Mouse (Mus musculus): ENCODE measurements around the gene Nemp1. TPM values are rescaled to one million over a fixed set of nuclear protein-coding genes. Genes with fewer than 3 reads are reported as not detected.

Nemp1 gene
- polyA plus RNA-seq (2015; fragmentation: Nextera tagmentation; extraction: Ambion mirVana) = 5.0 and 6.3 TPM in 2 replicates

DNA sequence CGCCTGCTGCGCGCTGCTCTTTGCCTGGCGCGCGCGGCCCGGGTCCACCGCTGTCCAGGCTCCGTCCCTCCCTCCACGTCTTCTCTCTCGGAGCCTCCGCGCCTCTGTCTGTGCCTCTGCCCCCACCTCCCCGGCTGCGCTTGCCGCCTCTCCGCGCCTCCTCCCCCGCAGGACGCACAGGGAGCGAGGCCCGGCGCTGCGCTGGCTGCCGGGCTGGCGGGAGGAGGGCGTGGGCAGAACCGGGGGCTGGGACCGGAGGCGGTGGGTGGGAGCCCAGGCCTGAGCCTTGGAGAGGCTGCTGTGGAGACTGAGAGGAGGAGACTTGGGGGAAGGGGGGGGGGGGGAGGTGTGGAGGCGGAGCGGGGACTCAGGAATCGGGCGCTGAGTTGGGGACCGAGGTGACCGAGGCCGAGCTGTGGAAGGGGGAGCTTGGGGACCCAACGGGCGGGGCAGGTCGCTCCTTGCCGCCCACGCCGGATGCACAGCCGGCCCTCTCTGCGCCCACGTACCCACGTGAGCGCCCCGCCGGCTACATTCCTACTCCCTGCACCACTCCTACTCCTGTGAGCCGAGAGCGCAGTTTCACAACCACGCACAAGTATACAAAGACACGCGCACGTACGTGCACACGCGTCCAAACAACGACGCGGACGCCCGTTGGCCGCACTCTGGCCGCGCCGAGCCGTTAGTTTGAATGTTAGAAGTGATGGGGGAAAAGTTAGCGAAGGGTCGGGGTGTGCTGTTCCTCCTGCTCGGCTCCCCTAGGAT, at the start of gene Nemp1:
Gene Nemp1 (plus strand): TSS at position 401 of the 768 bp plus-strand sequence.
- WGBS = 5% methylated on average over 48 of the region's 73 CpGs

DNA sequence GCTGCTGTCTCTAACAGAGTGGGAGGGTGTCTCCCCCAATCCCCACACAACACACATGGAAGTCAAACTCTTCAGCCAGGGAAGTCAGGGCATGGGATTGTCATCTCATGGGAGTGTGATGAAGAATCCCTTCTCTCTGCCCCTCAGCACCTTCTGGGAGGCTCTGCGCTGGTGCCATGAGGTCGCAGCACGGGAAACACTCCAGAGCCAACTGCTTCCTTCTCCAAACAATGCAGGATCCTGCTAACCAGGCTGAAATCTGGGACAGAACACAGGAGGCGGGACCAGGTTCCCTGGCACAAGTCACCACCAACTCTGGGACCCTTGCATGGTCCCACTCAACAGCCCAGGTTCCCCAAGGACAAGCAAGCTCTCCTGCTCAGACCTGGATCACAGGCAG, 49.4 kb upstream of the Nemp1 start:
- no peak for ATAC-seq
- WGBS = 17% methylated on average over 4 of the region's 4 CpGs
- H3K4me2 ChIP-seq (replicated peaks; ENCODE audit: low read depth, low read length) = no peak overlapping the region

More for the DNA sequence above, at the start of gene Nemp1:
- Histone ChIP-seq H3K4me3 (ENCODE audit: low read depth, low read length) (peak within 1 kb of the TSS; percentile 70), H3K27ac (ENCODE audit: low read length) (peak within 1 kb of the TSS; percentile 99), H3K9me3 (ENCODE audit: low read length) (no peaks in the 10 kb centered on the region), H3K27me3 (replicated peaks; ENCODE audit: insufficient read depth, low read length) (no peaks in the 10 kb centered on the region), H3K4me2 (replicated peaks; ENCODE audit: low read depth, low read length) (peak within 1 kb of the TSS; percentile 85), H3K9ac (replicated peaks; ENCODE audit: low read depth) (peak within 1 kb of the TSS; percentile 53), H3K36me3 (ENCODE audit: insufficient read depth, low read length) (0 out of 2 replicates have a peak, but pooled peaks cover 5% of the 10 kb centered on the region), H3K4me1 (ENCODE audit: insufficient read depth, low read depth, low read length) (peaks cover 34% of the 10 kb centered on the region)
- TF ChIP-seq CTCF (IDR thresholded peaks at IDR 0.05) (no peak; the same call in 1 of the 2 replicates), EP300 (IDR thresholded peaks at IDR 0.05) (no peak)
- ATAC-seq (peak; percentile 69), DNase-seq (ENCODE audit: low spot score) (peak; percentile 96)

DNA sequence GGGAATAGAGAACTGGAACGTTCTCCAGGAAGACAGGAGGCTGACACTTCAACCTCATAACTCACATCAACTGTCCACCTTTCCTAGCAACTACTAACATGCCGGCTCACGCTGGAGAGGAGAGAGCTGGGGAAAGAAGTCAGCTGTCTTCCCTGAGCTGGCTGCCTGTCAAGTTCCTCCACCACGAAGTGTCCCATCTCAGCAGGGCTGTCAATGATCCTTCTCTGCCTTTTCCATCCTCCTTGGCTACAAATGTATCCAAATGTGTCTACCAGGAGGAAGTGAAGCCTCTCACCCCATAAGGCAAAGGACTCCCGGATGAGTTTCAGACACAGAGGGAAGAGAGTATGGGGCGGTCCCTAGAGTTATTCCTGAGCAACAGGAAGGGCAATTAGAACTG, 48.5 kb upstream of the Nemp1 start:
- TF ChIP-seq EP300 (IDR thresholded peaks at IDR 0.05) (no peak), CTCF (IDR thresholded peaks at IDR 0.05) (no peak)
- 20% methylated on average over 6 of the region's 6 CpGs for WGBS
- H3K4me1 ChIP-seq (ENCODE audit: insufficient read depth, low read depth, low read length) = peaks cover 14% of the 10 kb centered on the region
- DNase-seq (ENCODE audit: low spot score) = peak; percentile 76
- ATAC-seq = no peak
- peak overlapping the region; percentile 96 for H3K4me2 ChIP-seq (replicated peaks; ENCODE audit: low read depth, low read length)
- H3K27me3 ChIP-seq (replicated peaks; ENCODE audit: insufficient read depth, low read length) = peaks cover 3% of the 10 kb centered on the region; the same call in 1 of the 2 replicates
- no peak overlapping the region for H3K4me3 ChIP-seq (ENCODE audit: low read depth, low read length)
- peak overlapping the region; percentile 86 for H3K27ac ChIP-seq (ENCODE audit: low read length)
- no peaks in the 10 kb centered on the region for H3K36me3 ChIP-seq (ENCODE audit: insufficient read depth, low read length)
- H3K9me3 ChIP-seq (ENCODE audit: low read length) = no peaks in the 10 kb centered on the region
- H3K9ac ChIP-seq (replicated peaks; ENCODE audit: low read depth) = no peak overlapping the region

More for the DNA sequence above, 49.4 kb upstream of the Nemp1 start:
- peaks cover 3% of the 10 kb centered on the region; the same call in 1 of the 2 replicates for H3K27me3 ChIP-seq (replicated peaks; ENCODE audit: insufficient read depth, low read length)
- H3K4me1 ChIP-seq (ENCODE audit: insufficient read depth, low read depth, low read length) = peaks cover 14% of the 10 kb centered on the region
- no peak for DNase-seq (ENCODE audit: low spot score)
- no peak for TF ChIP-seq CTCF (IDR thresholded peaks at IDR 0.05)
- no peak for TF ChIP-seq EP300 (IDR thresholded peaks at IDR 0.05)
- no peak overlapping the region for H3K4me3 ChIP-seq (ENCODE audit: low read depth, low read length)
- H3K27ac ChIP-seq (ENCODE audit: low read length) = 0 out of 2 replicates have a peak overlapping the region, but pooled peaks have one; percentile 38
- H3K9ac ChIP-seq (replicated peaks; ENCODE audit: low read depth) = no peak overlapping the region
- H3K36me3 ChIP-seq (ENCODE audit: insufficient read depth, low read length) = no peaks in the 10 kb centered on the region
- H3K9me3 ChIP-seq (ENCODE audit: low read length) = no peaks in the 10 kb centered on the region

DNA sequence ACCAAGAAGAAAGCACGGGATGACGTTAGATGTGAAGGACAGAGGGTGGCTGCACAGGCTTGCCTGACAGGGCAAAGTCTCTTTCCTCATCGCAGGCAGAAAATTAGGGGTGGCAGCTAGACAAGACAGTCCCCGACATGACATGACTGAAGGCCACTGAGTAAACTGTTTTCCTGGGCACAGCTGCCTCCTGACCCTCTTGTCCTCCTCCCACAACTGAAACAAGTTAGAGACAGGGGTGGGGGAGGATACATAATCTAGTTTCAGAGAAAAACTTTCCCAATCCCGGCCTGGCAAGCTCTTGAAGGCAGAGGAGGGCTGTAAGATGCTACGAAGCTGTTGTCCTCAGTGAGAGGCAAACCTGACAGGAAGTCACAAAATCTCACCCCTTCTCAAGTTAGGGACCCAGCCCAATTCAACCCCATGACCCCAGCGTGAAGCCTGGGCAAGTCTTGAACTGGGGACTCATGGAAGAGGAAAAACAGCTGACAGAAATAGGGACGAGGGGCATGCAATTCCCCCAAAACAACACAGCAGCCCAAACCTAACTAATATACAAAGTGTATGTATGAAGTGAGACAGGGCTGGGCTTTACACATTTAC, 47.5 kb upstream of the Nemp1 start:
- Histone ChIP-seq H3K4me1 (ENCODE audit: insufficient read depth, low read depth, low read length) (peaks cover 14% of the 10 kb centered on the region), H3K27me3 (replicated peaks; ENCODE audit: insufficient read depth, low read length) (peaks cover 3% of the 10 kb centered on the region; the same call in 1 of the 2 replicates)

DNA sequence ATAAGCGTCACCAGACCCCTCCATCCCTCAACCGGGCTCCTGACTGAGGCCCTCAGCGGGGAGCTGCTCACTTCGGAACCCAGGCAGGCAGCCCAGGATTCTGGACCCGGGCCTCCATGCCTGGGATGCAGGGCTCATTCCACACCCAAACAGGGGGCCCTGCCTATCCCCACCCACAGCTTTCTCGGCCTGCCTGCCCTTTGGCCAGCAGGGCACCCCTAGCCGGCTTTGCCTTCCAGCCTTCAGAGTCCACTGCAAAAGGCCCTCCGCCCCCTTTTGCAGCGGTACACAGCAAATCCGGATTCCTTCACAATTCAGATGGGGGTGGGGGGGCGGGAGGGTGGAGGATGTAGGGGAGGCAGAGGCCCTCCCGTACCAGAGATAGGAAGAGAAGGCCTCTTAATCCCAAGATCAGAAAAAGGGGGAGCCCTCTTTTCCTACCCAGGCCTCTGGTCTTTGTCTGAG, 46.7 kb upstream of the Nemp1 start:
- H3K9me3 ChIP-seq (ENCODE audit: low read length) = no peaks in the 10 kb centered on the region
- ATAC-seq (no peak), DNase-seq (ENCODE audit: low spot score) (peak; percentile 38)
- 9% methylated on average over 12 of the region's 12 CpGs for WGBS
- peaks cover 14% of the 10 kb centered on the region for H3K4me1 ChIP-seq (ENCODE audit: insufficient read depth, low read depth, low read length)
- peak overlapping the region; percentile 96 for H3K4me2 ChIP-seq (replicated peaks; ENCODE audit: low read depth, low read length)
- no peaks in the 10 kb centered on the region for H3K36me3 ChIP-seq (ENCODE audit: insufficient read depth, low read length)
- peak overlapping the region; percentile 62 for H3K4me3 ChIP-seq (ENCODE audit: low read depth, low read length)
- peak overlapping the region; percentile 52 for H3K9ac ChIP-seq (replicated peaks; ENCODE audit: low read depth)
- no peak for TF ChIP-seq CTCF (IDR thresholded peaks at IDR 0.05)
- no peak for TF ChIP-seq EP300 (IDR thresholded peaks at IDR 0.05)
- peaks cover 3% of the 10 kb centered on the region; the same call in 1 of the 2 replicates for H3K27me3 ChIP-seq (replicated peaks; ENCODE audit: insufficient read depth, low read length)
- peak overlapping the region; percentile 86 for H3K27ac ChIP-seq (ENCODE audit: low read length)

More for the DNA sequence above, 47.5 kb upstream of the Nemp1 start:
- 25% methylated on average over 8 of the region's 8 CpGs for WGBS
- TF ChIP-seq CTCF (IDR thresholded peaks at IDR 0.05) = no peak
- no peak for TF ChIP-seq EP300 (IDR thresholded peaks at IDR 0.05)
- H3K36me3 ChIP-seq (ENCODE audit: insufficient read depth, low read length) = no peaks in the 10 kb centered on the region
- peak overlapping the region; percentile 96 for H3K4me2 ChIP-seq (replicated peaks; ENCODE audit: low read depth, low read length)
- no peak for ATAC-seq
- peak overlapping the region; percentile 86 for H3K27ac ChIP-seq (ENCODE audit: low read length)
- H3K9ac ChIP-seq (replicated peaks; ENCODE audit: low read depth) = peak overlapping the region; percentile 52; the same call in 1 of the 2 replicates
- no peaks in the 10 kb centered on the region for H3K9me3 ChIP-seq (ENCODE audit: low read length)
- peak overlapping the region; percentile 62 for H3K4me3 ChIP-seq (ENCODE audit: low read depth, low read length)
- DNase-seq (ENCODE audit: low spot score) = peak; percentile 87
